Mouse (Mus musculus): ENCODE data around the gene March4. TPM values are rescaled to one million over a fixed set of nuclear protein-coding genes. Genes with fewer than 3 reads are reported as not detected.
A peak's percentile ranks its signal among the peaks of the same experiment; 100 is the strongest.

The March4 gene
- total RNA-seq, 2 experiments from 2014 or later, result 1.3 to 2.5 TPM

GRCm38 (mm10) chr1:72530516-72531196, 6.1 kb downstream of the March4 start:
- no peak for DNase-seq

GRCm38 (mm10) chr1:72529192-72529591, 7.5 kb downstream of the March4 start:
- DNase-seq, result no peak

GRCm38 (mm10) chr1:72523601-72524000, 13.1 kb downstream of the March4 start:
- no peak for DNase-seq

GRCm38 (mm10) chr1:72510778-72511520, 25.8 kb downstream of the March4 start:
- no peak for DNase-seq

GRCm38 (mm10) chr1:72509551-72509950, 27.2 kb downstream of the March4 start:
- DNase-seq, result no peak

GRCm38 (mm10) chr1:72507670-72508069, 29.1 kb downstream of the March4 start:
- no peak for DNase-seq

GRCm38 (mm10) chr1:72506202-72506601, 30.5 kb downstream of the March4 start:
- no peak for DNase-seq

GRCm38 (mm10) chr1:72497609-72498008, 39.1 kb downstream of the March4 start:
- peak; percentile 15 for DNase-seq

- DNase-seq, result no peak
Observed at GRCm38 (mm10) chr1:72493454-72493853, 43.3 kb downstream of the March4 start.

GRCm38 (mm10) chr1:72492666-72493065, 44.1 kb downstream of the March4 start:
- no peak for DNase-seq

- DNase-seq, result no peak
Observed at GRCm38 (mm10) chr1:72491307-72491706, 45.4 kb downstream of the March4 start.

- no peak for DNase-seq
Observed at GRCm38 (mm10) chr1:72490801-72491200, 45.9 kb downstream of the March4 start.

- DNase-seq, result no peak
Observed at GRCm38 (mm10) chr1:72490193-72490592, 46.5 kb downstream of the March4 start.

GRCm38 (mm10) chr1:72476594-72476993, 60.1 kb downstream of the March4 start:
- DNase-seq, result no peak

- no peak for DNase-seq
Observed at GRCm38 (mm10) chr1:72469075-72469474, 67.7 kb downstream of the March4 start.

- DNase-seq, result no peak
Observed at GRCm38 (mm10) chr1:72468466-72469003, 68.2 kb downstream of the March4 start.

- no peak for DNase-seq
Observed at GRCm38 (mm10) chr1:72464926-72465583, 71.7 kb downstream of the March4 start.

- peak; percentile 13 for DNase-seq
Observed at GRCm38 (mm10) chr1:72462516-72462915, 74.2 kb downstream of the March4 start.

- DNase-seq, result no peak
Observed at GRCm38 (mm10) chr1:72457652-72458051, 79.1 kb downstream of the March4 start.

GRCm38 (mm10) chr1:72455923-72456322, 80.8 kb downstream of the March4 start:
- DNase-seq, result no peak

- no peak for DNase-seq
Observed at GRCm38 (mm10) chr1:72454733-72455201, 82.0 kb downstream of the March4 start.

- peak; percentile 46 for DNase-seq
Observed at GRCm38 (mm10) chr1:72452839-72453238, 83.9 kb downstream of the March4 start.

GRCm38 (mm10) chr1:72450790-72451189, 85.9 kb downstream of the March4 start:
- no peak for DNase-seq
